Mouse (Mus musculus) embryonic facial prominence, embryonic 14.5 days (tissue): ENCODE measurements around the gene Atp6v1e2. TPM values are rescaled to one million over a fixed set of nuclear protein-coding genes. Genes with fewer than 3 reads are reported as not detected.

Experiments
- ATAC-seq: fragments of 200-750 bp; cut with Nextera tagmentation; 2 replicates; pipeline ENCODE4 v1.8.0; 2017; ENCODE audit warnings: low read depth, moderate number of reproducible peaks, moderate TSS enrichment
- DNase-seq: peaks from one replicate; pipeline ENCODE4 v3.0.0-alpha.2; 2015; ENCODE audit warnings: low spot score
- H3K27ac ChIP-seq: fragments of 300-500 bp; sonication (generic); replicated peaks from 2 replicates; pipeline ENCODE4 v1.5.1; 2014; ENCODE audit warnings: low read depth, mild to moderate bottlenecking, low read length, moderate library complexity
- H3K27me3 ChIP-seq: fragments of 300-500 bp; sonication (generic); replicated peaks from 2 replicates; pipeline ENCODE4 v1.6.1; 2014; ENCODE audit warnings: low read length; ENCODE audit not compliant: control insufficient read depth, insufficient read depth
- H3K36me3 ChIP-seq: fragments of 300-500 bp; sonication (generic); 2 replicates; pipeline ENCODE4 v1.6.1; 2014; ENCODE audit warnings: low read length, mixed read lengths; ENCODE audit not compliant: control insufficient read depth, insufficient read depth
- H3K4me1 ChIP-seq: fragments of 300-500 bp; sonication (generic); 2 replicates; pipeline ENCODE4 v1.6.1; 2014; ENCODE audit warnings: antibody characterized with exemption, low read length; ENCODE audit not compliant: control insufficient read depth, insufficient read depth
- H3K4me2 ChIP-seq: fragments of 300-500 bp; sonication (generic); 2 replicates; pipeline ENCODE4 v1.6.1; 2014; ENCODE audit warnings: low read depth, mild to moderate bottlenecking, low read length, moderate library complexity, mixed read lengths
- H3K4me3 ChIP-seq: fragments of 300-500 bp; sonication (generic); 2 replicates; pipeline ENCODE4 v1.5.1; 2014; ENCODE audit warnings: low read depth, mild to moderate bottlenecking, low read length
- H3K9ac ChIP-seq: fragments of 300-500 bp; sonication (generic); 2 replicates; pipeline ENCODE4 v1.6.1; 2014; ENCODE audit warnings: low read depth, mild to moderate bottlenecking, low read length, moderate library complexity, mixed read lengths
- H3K9me3 ChIP-seq: fragments of 300-500 bp; sonication (generic); 2 replicates; pipeline ENCODE4 v1.6.1; 2016; ENCODE audit warnings: low read length; ENCODE audit not compliant: control insufficient read depth
- WGBS: fragments of 180-500 bp; shearing (Covaris S2); extraction: QIAGEN DNeasy Blood & Tissue Kit; methylation state at CpG from one replicate; pipeline ENCODE4 v1.1.7; 2014; 5-methylcytosine and 5-hydroxymethylcytosine counted together
- polyA plus RNA-seq: library from polyadenylated mRNA; unstranded; fragments of >200 nt; fragmentation: Nextera tagmentation; extraction: Ambion mirVana; gene quantifications from 2 replicates; pipeline ENCODE4 v1.2.1, GENCODE M21; 2014

The Atp6v1e2 gene
- polyA plus RNA-seq, 1 experiment from 2014 or later, result not detected

GRCm38 (mm10) chr17:86962297-86962893 is 14.7 kb upstream of the Atp6v1e2 start:
- peaks cover 33% of the 10 kb centered on the region for H3K4me1 ChIP-seq
- DNase-seq (peak; percentile 95), ATAC-seq (peak; percentile 56)
- under 1% methylated on average over 24 of the region's 24 CpGs for WGBS
- H3K27me3 ChIP-seq, result no peaks in the 10 kb centered on the region
- H3K4me2 ChIP-seq, result peak overlapping the region; percentile 67
- H3K36me3 ChIP-seq, result no peaks in the 10 kb centered on the region
- H3K4me3 ChIP-seq, result peak overlapping the region; percentile 84
- no peaks in the 10 kb centered on the region for H3K9me3 ChIP-seq
- peak overlapping the region; percentile 94 for H3K9ac ChIP-seq
- peak overlapping the region; percentile 96 for H3K27ac ChIP-seq

GRCm38 (mm10) chr17:86961301-86961841 is 13.7 kb upstream of the Atp6v1e2 start:
- Histone ChIP-seq H3K9ac (no peak overlapping the region), H3K27ac (peak overlapping the region; percentile 96), H3K27me3 (no peaks in the 10 kb centered on the region), H3K4me1 (peaks cover 29% of the 10 kb centered on the region), H3K4me3 (no peak overlapping the region), H3K36me3 (no peaks in the 10 kb centered on the region), H3K9me3 (no peaks in the 10 kb centered on the region), H3K4me2 (peak overlapping the region; percentile 67; the same call in 1 of the 2 replicates)
- DNase-seq, result peak; percentile 73
- no peak for ATAC-seq
- WGBS, result 48% methylated on average over 8 of the region's 8 CpGs

GRCm38 (mm10) chr17:86957968-86958367 is 10.3 kb upstream of the Atp6v1e2 start:
- no peaks in the 10 kb centered on the region for H3K27me3 ChIP-seq
- no peak overlapping the region for H3K9ac ChIP-seq
- DNase-seq (no peak), ATAC-seq (no peak)
- no peaks in the 10 kb centered on the region for H3K9me3 ChIP-seq
- no peak overlapping the region for H3K4me2 ChIP-seq
- 75% methylated on average over 14 of the region's 14 CpGs for WGBS
- no peaks in the 10 kb centered on the region for H3K36me3 ChIP-seq
- H3K4me1 ChIP-seq, result peaks cover 17% of the 10 kb centered on the region
- no peak overlapping the region for H3K4me3 ChIP-seq
- no peak overlapping the region for H3K27ac ChIP-seq

DNA sequence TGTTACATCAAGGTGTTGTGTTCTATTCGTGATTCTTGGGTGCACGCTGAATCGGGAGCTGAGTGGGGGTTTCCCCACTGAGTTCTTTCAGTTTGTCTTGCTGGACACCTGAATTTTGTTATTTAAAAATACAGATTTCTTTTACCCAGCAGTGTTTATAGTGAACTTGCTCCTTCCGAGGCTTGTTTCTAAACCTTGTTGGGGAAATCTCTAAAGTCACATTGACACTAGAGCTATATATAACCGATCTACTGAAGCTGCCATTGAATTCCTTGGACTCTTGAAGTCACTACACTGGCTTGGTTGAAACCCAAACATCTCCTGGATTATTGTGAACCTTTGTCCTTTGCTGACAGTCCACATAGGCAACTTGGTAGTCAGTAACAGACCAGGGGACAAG is 9.5 kb upstream of the Atp6v1e2 start:
- Histone ChIP-seq H3K27me3 (no peaks in the 10 kb centered on the region), H3K4me1 (peaks cover 17% of the 10 kb centered on the region), H3K9ac (no peak overlapping the region), H3K4me2 (no peak overlapping the region), H3K9me3 (no peaks in the 10 kb centered on the region), H3K4me3 (no peak overlapping the region), H3K36me3 (no peaks in the 10 kb centered on the region), H3K27ac (no peak overlapping the region)
- 90% methylated on average over 5 of the region's 5 CpGs for WGBS
- ATAC-seq (no peak), DNase-seq (no peak)

- ATAC-seq, result peak; percentile 28; the same call in 1 of the 2 replicates
These were observed 1.1 kb upstream of the Atp6v1e2 start for GRCm38 (mm10) chr17:86948801-86949200.

GRCm38 (mm10) chr17:86946078-86946477 is 1.6 kb downstream of the Atp6v1e2 start:
- no peak overlapping the region for H3K4me2 ChIP-seq
- no peak overlapping the region for H3K27ac ChIP-seq
- H3K9me3 ChIP-seq, result no peaks in the 10 kb centered on the region
- DNase-seq (no peak), ATAC-seq (no peak)
- peaks cover 5% of the 10 kb centered on the region; the same call in 1 of the 2 replicates for H3K4me1 ChIP-seq
- 56% methylated on average over 4 of the region's 4 CpGs for WGBS
- no peak overlapping the region for H3K4me3 ChIP-seq
- no peaks in the 10 kb centered on the region for H3K27me3 ChIP-seq
- no peak overlapping the region for H3K9ac ChIP-seq
- no peaks in the 10 kb centered on the region for H3K36me3 ChIP-seq

More at GRCm38 (mm10) chr17:86948801-86949200, 1.1 kb upstream of the Atp6v1e2 start:
- H3K4me1 ChIP-seq, result peaks cover 5% of the 10 kb centered on the region; the same call in 1 of the 2 replicates
- no peaks in the 10 kb centered on the region for H3K9me3 ChIP-seq
- H3K36me3 ChIP-seq, result no peaks in the 10 kb centered on the region
- 59% methylated on average over 6 of the region's 6 CpGs for WGBS
- peak; percentile 45 for DNase-seq
- no peak overlapping the region for H3K4me3 ChIP-seq
- peak overlapping the region; percentile 58; the same call in 1 of the 2 replicates for H3K27ac ChIP-seq
- no peak overlapping the region for H3K9ac ChIP-seq
- H3K27me3 ChIP-seq, result no peaks in the 10 kb centered on the region
- no peak overlapping the region for H3K4me2 ChIP-seq

DNA sequence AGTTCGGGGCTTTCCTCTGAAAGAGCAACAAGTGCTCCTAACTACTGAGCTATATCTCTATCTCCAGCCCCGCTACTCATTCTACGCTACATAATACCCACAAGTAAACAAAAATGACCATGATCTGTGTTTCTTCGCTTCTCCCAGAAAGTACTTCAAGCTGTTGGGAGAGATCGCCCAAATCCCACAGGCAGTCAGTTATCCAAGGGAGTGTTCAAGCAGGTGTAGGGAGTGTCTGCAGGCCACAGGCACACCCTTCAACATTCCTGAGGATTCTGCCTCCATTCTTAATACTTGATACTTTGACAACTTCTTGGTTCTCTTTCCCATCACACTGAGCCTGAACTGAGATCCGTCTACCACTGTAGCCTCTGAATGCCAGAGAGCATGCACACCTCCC is 4.5 kb downstream of the Atp6v1e2 start:
- Histone ChIP-seq H3K4me2 (no peak overlapping the region), H3K36me3 (no peaks in the 10 kb centered on the region), H3K4me3 (no peak overlapping the region), H3K4me1 (peaks cover 3% of the 10 kb centered on the region; the same call in 1 of the 2 replicates), H3K9me3 (no peaks in the 10 kb centered on the region), H3K27ac (no peak overlapping the region), H3K27me3 (no peaks in the 10 kb centered on the region), H3K9ac (no peak overlapping the region)
- DNase-seq, result no peak
- WGBS, result 82% methylated on average over 6 of the region's 6 CpGs
- ATAC-seq, result no peak

GRCm38 (mm10) chr17:86942112-86942511 is 5.6 kb downstream of the Atp6v1e2 start:
- Histone ChIP-seq H3K4me3 (no peak overlapping the region), H3K4me1 (peaks cover 6% of the 10 kb centered on the region; the same call in 1 of the 2 replicates), H3K27ac (no peak overlapping the region), H3K27me3 (no peaks in the 10 kb centered on the region), H3K9ac (no peak overlapping the region), H3K4me2 (no peak overlapping the region), H3K36me3 (no peaks in the 10 kb centered on the region), H3K9me3 (no peaks in the 10 kb centered on the region)
- DNase-seq (no peak), ATAC-seq (no peak)
- 62% methylated on average over 6 of the region's 6 CpGs for WGBS

DNA sequence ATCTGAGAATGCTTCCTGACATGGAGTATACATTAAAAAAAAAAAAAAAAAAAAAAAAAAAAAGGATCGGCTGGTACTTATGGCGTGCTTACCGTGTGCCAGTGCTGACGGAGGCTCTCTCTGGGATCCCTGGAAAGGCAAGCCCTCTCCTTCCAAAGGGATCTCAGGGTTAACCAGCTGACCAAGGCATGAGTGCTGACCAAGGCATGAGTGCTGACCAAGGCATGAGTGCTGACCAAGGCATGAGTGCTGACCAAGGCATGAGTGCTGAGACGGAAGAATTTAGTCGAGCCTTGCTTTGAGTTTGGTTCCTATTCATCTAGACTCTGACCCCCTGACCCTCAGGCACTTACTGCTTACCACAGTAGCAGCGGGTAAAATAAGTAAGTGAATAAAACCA is 9.0 kb downstream of the Atp6v1e2 start:
- Histone ChIP-seq H3K27ac (no peak overlapping the region), H3K9me3 (no peaks in the 10 kb centered on the region), H3K9ac (no peak overlapping the region), H3K4me1 (peaks cover 7% of the 10 kb centered on the region; the same call in 1 of the 2 replicates), H3K36me3 (no peaks in the 10 kb centered on the region), H3K4me2 (no peak overlapping the region), H3K4me3 (no peak overlapping the region), H3K27me3 (no peaks in the 10 kb centered on the region)
- ATAC-seq (no peak), DNase-seq (no peak)
- 48% methylated on average over 6 of the region's 7 CpGs for WGBS
